Mouse (Mus musculus): ENCODE measurements around the gene Btbd35f8.
"Not testable (repeated sequence)": the region's sequence is repeated elsewhere in the genome, so short reads cannot be mapped to it uniquely, and the experiment has no call there.

Btbd35f8 gene

DNA sequence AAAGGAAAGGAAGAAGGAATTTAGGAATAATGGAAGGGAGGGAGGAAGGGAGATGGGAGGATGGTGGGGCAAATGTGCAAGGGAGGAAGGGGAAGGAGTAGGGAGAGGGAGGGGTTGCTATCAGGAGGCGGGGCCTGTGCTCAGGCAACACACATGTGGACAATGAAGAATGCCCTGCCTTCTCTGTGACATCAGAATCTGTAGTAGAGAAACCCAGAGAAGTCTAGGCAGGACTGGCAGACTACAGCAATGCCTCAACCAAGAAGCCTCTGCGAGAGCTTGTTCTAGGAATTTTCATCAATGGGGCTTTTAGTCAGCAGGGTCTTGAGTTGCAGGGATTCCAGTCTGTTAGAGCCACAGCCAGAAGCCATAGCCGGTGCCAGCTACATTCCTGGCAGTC, at the start of gene Btbd35f8:
Gene Btbd35f8, plus strand, starts transcription at position 301 of the 400 bp plus-strand sequence.
- DNase-seq (ENCODE audit: low spot score) = not testable (repeated sequence)
